Mouse (Mus musculus): ENCODE data around the gene Sbk2.
A peak's percentile ranks its signal among the peaks of the same experiment; 100 is the strongest.

Sbk2 gene

DNA sequence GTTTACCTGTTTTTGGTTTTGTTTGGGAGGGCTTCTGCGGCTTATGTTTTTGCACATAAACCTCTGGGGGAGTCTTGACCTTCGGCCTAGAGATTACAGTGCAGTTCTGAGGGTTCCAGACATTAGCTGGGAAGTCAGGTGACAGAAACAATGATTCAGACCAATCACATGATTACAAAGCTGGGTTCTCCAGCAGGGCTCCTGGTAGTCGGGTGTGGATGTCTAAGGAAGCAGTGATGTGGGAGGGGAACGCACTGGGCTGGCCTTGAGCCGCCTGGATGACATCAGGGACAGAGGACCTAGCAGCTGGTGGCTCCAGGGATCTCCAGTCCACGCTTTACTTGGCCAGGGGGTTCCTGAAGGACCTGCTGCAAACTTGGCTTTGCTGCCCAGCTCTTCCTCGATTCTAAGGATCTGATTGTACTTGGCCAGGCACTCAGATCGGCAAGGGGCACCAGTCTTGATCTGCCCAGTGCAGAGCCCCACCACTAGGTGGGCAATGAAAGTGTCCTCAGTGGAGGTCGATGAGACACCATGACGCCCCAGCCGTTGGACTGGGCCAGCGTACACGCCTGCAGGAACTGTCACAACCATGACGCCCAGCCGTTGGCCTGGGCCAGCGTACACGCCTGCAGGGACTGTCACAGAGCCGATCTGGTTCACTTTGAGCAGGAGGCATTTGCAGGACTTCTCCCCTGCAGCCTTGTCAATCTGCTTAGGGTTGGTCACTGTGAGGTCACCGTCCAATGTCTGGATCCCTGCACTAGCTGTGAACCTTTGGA is 13.5 kb downstream of the Sbk2 start:
- peak; percentile 40 to 44 for DNase-seq

GRCm38 (mm10) chr7:4948386-4948785 is 15.8 kb downstream of the Sbk2 start:
- DNase-seq = no peak

- DNase-seq = peak; percentile 37 to 38
These were observed 16.4 kb downstream of the Sbk2 start for GRCm38 (mm10) chr7:4947855-4948254.

DNA sequence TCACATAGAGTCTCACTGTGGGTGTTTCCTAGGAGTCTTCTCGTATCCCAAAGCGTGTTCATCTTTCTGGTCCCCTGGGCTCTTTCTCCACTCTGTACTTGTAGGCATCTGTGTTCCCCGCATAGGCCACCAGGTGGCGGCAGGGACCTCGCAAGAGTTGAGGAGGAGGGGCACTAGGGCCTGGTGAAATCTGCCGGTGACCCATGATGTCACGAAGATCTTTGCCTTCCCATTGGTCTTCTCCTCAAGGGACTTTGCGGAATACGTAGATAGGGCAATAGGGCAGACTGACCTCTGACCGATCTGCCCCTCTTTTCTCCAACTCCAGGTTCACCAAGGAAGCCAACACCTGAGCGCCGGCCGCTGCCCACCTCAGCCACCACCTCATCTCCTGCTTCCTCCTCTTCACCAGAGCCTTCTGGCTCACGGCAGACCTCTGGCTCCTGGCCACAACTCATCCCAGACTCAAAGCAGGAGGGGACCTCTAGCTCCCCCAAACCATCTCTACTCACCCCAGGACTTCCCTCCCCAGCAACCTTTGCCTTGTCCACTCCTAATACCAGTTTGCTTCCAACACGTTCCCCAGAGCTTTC is 20.9 kb downstream of the Sbk2 start:
- DNase-seq = peak; percentile 94 to 96

- DNase-seq = no peak
These were observed 21.5 kb downstream of the Sbk2 start for GRCm38 (mm10) chr7:4942673-4943072.

- DNase-seq = peak; percentile 83 to 86
These were observed 24.1 kb downstream of the Sbk2 start for GRCm38 (mm10) chr7:4940068-4940479.

DNA sequence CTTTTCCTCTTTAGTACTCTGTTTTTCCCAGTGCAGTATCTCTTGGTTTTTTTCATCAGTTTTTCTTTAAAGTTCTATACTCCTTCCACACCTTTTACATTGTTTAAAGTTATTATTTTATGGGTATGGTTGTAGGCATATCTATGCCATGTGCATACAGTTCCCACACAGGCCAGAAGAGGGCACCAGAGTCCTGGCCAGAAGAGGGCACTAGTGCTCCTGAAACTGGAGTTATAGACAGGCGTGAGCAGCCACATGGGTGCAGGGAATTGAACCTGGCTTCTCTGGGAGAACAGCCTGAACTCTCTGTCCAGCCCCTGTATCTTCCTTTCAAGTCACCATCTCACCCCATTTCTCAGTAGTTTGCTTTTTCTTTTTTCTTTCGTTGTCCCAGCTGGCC is 25.8 kb downstream of the Sbk2 start:
- DNase-seq = peak; percentile 71 to 73

DNA sequence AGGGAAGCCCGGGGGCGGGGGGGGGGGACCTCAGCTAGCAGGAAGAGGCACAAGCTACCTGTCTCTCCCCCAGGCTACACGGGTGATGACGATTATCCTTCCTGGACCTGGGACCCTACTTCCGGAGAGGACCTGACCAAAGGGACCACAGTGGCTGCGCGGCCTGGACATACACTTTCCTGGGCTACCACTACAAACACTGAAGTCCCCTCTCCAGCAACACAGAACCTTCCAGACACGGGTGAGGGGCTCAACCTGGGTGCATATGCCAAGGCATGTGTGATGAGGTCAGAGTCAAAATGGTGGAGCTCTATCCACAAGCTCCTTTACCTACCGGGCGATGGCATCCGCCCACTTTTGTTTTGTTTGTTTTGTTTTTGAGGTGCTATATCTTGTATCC is 26.8 kb downstream of the Sbk2 start:
- DNase-seq = no peak

DNA sequence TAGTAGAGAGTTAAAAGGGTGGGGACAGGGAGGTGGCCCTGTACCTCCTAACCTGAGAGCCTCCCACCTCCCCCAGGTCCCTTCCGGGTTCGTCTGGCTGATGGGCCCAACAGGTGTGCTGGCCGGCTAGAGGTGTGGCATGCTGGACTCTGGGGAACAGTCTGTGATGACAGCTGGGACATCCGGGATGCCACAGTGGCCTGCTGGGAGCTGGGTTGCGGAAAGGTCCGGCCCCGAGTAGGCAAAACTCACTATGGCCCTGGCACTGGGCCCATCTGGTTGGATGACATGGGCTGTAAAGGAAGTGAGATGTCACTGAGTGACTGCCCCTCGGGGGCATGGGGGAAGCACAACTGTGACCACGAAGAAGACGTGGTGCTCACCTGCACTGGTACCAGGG is 27.4 kb downstream of the Sbk2 start:
- no peak for DNase-seq

DNA sequence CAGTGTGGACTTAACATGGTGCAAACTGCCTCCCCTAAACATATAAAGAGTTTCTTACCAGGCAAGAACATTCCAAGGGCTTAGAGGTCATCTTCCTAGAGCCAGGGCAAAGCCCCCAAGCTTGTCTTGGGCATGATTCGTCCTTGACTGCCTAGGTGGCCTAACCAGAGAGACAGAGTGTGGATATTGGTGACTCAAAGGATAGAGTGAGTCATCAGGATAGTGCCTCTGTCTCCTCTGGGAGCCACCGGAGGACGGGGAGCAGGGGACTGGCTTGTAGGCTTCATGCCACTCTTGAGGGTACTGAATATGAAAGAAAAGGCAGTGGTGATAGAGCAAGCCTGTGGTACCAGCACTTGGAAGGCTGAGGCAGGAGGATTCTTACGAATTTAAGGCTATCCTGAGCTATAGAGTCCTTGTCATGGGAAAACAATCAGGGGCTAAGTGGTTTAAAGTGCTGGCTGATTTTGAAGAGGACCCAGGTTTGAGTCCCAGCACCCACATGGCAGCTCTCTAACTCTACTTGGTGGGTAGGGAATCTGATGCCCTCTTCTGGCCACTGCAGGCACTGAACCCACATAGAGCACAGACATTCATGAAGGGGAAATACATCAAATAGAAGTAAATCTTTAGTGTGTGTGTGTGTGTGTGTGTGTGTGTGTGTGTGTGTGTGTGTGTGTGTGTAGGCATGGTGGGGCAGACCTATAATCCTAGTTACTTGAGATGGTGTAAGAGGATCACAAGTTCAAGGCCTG is 29.9 kb downstream of the Sbk2 start:
- no peak for DNase-seq

GRCm38 (mm10) chr7:4933103-4933502 is 31.1 kb downstream of the Sbk2 start:
- DNase-seq = no peak

GRCm38 (mm10) chr7:4928323-4928722 is 35.9 kb downstream of the Sbk2 start:
- no peak for DNase-seq

- DNase-seq = no peak
These were observed 36.5 kb downstream of the Sbk2 start for GRCm38 (mm10) chr7:4927711-4928110.

- no peak for DNase-seq
These were observed 37.4 kb downstream of the Sbk2 start for GRCm38 (mm10) chr7:4926849-4927248.

- DNase-seq = peak; percentile 26 to 40
These were observed 38.5 kb downstream of the Sbk2 start, which contains the start of gene Ssc5d for GRCm38 (mm10) chr7:4925441-4926381. Gene Ssc5d, plus strand, starts transcription at chr7:4925785.

GRCm38 (mm10) chr7:4924891-4925301 is 39.3 kb downstream of the Sbk2 start:
- peak in 1 of 2 experiments; percentile 51 for DNase-seq

- no peak for DNase-seq
These were observed 39.7 kb downstream of the Sbk2 start for GRCm38 (mm10) chr7:4924483-4924882.

- DNase-seq = peak in 1 of 2 experiments; percentile 52
These were observed 40.4 kb downstream of the Sbk2 start for GRCm38 (mm10) chr7:4923586-4924364.

DNA sequence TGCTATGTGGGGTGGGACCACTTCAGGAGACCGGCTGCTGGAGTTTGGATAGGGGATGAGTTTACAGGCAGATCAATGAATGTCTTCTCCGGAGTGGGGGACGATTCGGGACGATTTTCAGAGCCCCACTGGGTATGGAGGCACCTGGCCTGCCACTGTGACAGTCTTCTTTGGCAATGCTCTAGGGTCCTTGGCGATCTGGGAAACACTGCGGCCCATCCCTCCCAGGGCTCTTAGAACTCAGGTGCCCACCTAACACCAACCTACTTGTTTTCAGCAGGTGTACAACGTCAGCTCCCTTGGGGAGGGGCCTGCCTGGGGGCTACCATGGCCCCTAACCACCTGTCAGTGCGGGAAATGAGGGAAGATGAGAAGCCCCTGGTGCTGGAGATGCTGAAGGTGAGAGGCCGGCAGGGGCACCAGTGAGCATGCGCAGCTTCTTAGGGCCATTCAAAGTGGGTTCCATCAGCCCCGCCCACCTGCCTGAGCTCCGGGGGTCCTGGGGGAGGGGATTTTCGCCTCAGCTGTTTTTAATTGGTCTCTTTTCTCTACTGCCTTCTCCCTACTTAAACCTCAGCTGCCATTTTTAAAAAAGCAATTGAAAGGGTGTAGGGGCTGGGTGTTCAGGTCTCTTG is 41.2 kb downstream of the Sbk2 start:
- DNase-seq = no peak

- peak; percentile 59 to 71 for DNase-seq
These were observed 41.7 kb downstream of the Sbk2 start for GRCm38 (mm10) chr7:4922508-4922907.

- no peak for DNase-seq
These were observed 42.3 kb downstream of the Sbk2 start, which contains the start of gene Nat14 for GRCm38 (mm10) chr7:4921824-4922482. Gene Nat14, plus strand, starts transcription at chr7:4922028.
